Mouse (Mus musculus) limb, embryonic 11.5 days (tissue): Measurements from ENCODE around the gene Fbxo48. TPM values are rescaled to one million over a fixed set of nuclear protein-coding genes. Genes with fewer than 3 reads are reported as not detected.

Source experiments
- ATAC-seq: fragments of 200-750 bp; cut with Nextera tagmentation; 2 replicates; pipeline ENCODE4 v1.8.0; 2017; ENCODE audit warnings: low read depth; ENCODE audit not compliant: insufficient number of reproducible peaks, low FRiP score, low TSS enrichment
- DNase-seq: peaks from one replicate; pipeline ENCODE4 v3.0.0-alpha.2; 2015; ENCODE audit warnings: low spot score
- H3K27ac ChIP-seq: fragments of 300-500 bp; sonication (generic); replicated peaks from 2 replicates; pipeline ENCODE4 v1.5.1; 2014; ENCODE audit warnings: low read depth, mild to moderate bottlenecking, low read length
- H3K27me3 ChIP-seq: fragments of 300-500 bp; sonication (generic); 2 replicates; pipeline ENCODE4 v1.6.1; 2014; ENCODE audit warnings: mild to moderate bottlenecking, low read length, mixed read lengths; ENCODE audit not compliant: control insufficient read depth, insufficient read depth
- H3K36me3 ChIP-seq: fragments of 300-500 bp; sonication (generic); 2 replicates; pipeline ENCODE4 v1.6.1; 2014; ENCODE audit warnings: mild to moderate bottlenecking, low read length, moderate library complexity, mixed read lengths; ENCODE audit not compliant: control insufficient read depth, insufficient read depth
- H3K4me1 ChIP-seq: fragments of 300-500 bp; sonication (generic); 2 replicates; pipeline ENCODE4 v1.6.1; 2014; ENCODE audit warnings: low read length, mixed read lengths; ENCODE audit not compliant: control insufficient read depth, insufficient read depth
- H3K4me2 ChIP-seq: fragments of 300-500 bp; sonication (generic); 2 replicates; pipeline ENCODE4 v1.6.1; 2014; ENCODE audit warnings: low read depth, mild to moderate bottlenecking, moderate library complexity; ENCODE audit not compliant: severe bottlenecking
- H3K4me3 ChIP-seq: fragments of 300-500 bp; sonication (generic); 2 replicates; pipeline ENCODE4 v1.5.1; 2014; ENCODE audit warnings: low read depth, low read length
- H3K9ac ChIP-seq: fragments of 300-500 bp; sonication (generic); 2 replicates; pipeline ENCODE4 v1.6.1; 2014; ENCODE audit warnings: mild to moderate bottlenecking, low read length
- H3K9me3 ChIP-seq: fragments of 300-500 bp; sonication (generic); 2 replicates; pipeline ENCODE4 v1.6.1; 2016; ENCODE audit warnings: low read length; ENCODE audit not compliant: control insufficient read depth
- WGBS: fragments of 180-500 bp; shearing (Covaris S2); extraction: QIAGEN DNeasy Blood & Tissue Kit; methylation state at CpG from one replicate; pipeline ENCODE4 v1.1.7; 2014; 5-methylcytosine and 5-hydroxymethylcytosine counted together
- polyA plus RNA-seq: library from polyadenylated mRNA; unstranded; fragments of >200 nt; fragmentation: Nextera tagmentation; extraction: Ambion mirVana; gene quantifications from 2 replicates; pipeline ENCODE4 v1.2.1, GENCODE M21; 2014

The Fbxo48 gene
- polyA plus RNA-seq, 1 experiment from 2014 or later: 1.8 TPM

- Histone ChIP-seq H3K4me2 (no peak overlapping the region), H3K27ac (no peak overlapping the region), H3K36me3 (no peaks in the 10 kb centered on the region), H3K27me3 (no peaks in the 10 kb centered on the region), H3K9me3 (no peaks in the 10 kb centered on the region), H3K4me1 (no peaks in the 10 kb centered on the region), H3K9ac (no peak overlapping the region), H3K4me3 (no peak overlapping the region)
- WGBS: 78% methylated on average over 9 of the region's 9 CpGs
- no peak for ATAC-seq
- no peak for DNase-seq
These were observed 49.5 kb downstream of the Fbxo48 start for GRCm38 (mm10) chr11:17000353-17001334.

DNA sequence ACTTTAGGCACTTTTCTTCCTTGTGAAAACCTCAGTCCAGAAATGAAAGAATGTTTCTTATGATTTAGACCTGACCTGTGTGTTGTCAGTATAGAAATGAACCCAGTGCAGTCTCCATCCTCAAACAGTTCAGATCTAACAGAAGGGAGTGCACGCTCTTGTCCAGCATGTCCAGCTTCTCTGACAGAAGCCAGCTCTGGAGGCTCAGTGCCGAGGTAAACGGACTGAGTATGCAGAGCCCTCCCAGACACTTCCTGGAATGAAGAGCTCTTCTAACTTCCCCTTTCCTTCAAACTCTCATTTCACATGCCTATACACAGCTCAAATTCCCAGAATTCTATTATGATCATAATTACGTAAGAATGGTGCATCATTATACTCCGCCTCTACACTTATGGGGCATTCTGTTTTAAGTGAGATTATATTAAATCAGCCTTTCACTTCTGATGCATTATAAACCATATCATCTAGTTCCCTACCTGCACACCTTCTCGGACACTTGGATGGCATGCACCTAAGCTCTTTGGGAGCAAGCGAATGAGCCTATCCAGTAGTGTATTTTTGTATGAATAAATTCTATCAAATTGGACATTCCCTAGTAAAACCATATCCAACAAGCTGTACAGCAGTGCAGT is 51.7 kb downstream of the Fbxo48 start:
- Histone ChIP-seq H3K27ac (no peak overlapping the region), H3K9ac (no peak overlapping the region), H3K4me1 (no peaks in the 10 kb centered on the region), H3K4me3 (no peak overlapping the region), H3K4me2 (no peak overlapping the region), H3K9me3 (no peaks in the 10 kb centered on the region), H3K27me3 (no peaks in the 10 kb centered on the region), H3K36me3 (no peaks in the 10 kb centered on the region)
- DNase-seq (no peak), ATAC-seq (no peak)
- WGBS: 88% methylated on average over 7 of the region's 7 CpGs

DNA sequence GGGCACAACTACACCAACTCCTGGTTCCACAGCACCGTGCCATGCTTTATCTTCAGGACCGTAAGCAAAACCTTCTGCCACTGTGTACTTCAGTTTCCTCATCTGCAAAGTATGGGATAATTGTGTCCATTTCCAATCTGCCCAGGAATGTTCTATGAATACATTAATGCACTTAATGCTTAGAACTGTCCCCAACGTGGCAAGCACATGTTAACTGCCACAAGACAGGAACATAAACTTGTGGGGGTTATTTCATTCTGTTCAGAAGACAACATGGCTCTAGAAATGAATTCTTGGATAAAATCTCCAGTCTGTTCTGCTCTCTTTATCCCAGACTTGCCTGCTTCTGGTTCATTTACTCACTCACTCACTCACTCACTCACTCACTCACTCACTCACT is 52.6 kb downstream of the Fbxo48 start:
- Histone ChIP-seq H3K27me3 (no peaks in the 10 kb centered on the region), H3K4me2 (no peak overlapping the region), H3K27ac (no peak overlapping the region), H3K4me3 (no peak overlapping the region), H3K36me3 (no peaks in the 10 kb centered on the region), H3K4me1 (no peaks in the 10 kb centered on the region), H3K9me3 (no peaks in the 10 kb centered on the region), H3K9ac (no peak overlapping the region)
- no peak for DNase-seq
- ATAC-seq: no peak
- WGBS: 77% methylated on average over 3 of the region's 3 CpGs

Other genes starting within 250 kb of the Fbxo48 start
- gene Egfr, start 199.2 kb upstream of the Fbxo48 start, polyA plus RNA-seq: 2.6 and 2.7 TPM in 2 replicates
- 6.4 and 7.7 TPM in 2 replicates for gene Cnrip1, start 100.2 kb downstream of the Fbxo48 start, polyA plus RNA-seq
- 3.4 and 4.6 TPM in 2 replicates for gene Plek, start 101.0 kb downstream of the Fbxo48 start, polyA plus RNA-seq
- 76.8 and 81.7 TPM in 2 replicates for gene Ppp3r1, start 207.9 kb downstream of the Fbxo48 start, polyA plus RNA-seq
- gene Wdr92, start 230.7 kb downstream of the Fbxo48 start, polyA plus RNA-seq: 32.1 and 33.8 TPM in 2 replicates